Mouse (Mus musculus): ENCODE measurements around the gene Acot1.

DNA sequence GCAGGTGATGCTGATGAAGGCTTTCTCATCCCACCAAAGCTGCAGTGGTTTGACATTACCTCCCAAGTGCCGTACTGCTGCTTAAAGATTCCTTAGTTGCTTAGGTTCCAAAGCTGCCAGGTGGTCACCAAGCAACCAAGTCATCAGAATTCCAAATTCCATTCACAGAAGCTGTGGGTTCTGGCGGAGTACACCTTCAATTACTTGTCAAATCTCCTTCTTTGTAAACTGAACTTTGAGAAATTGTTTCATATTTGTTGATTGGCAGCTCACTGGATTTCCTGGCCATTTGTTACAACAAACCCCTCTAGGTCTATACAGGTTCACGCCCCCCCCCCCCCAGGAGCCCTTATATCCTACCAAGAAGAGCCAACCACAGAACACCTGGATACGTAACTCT is 24.5 kb upstream of the Acot1 start, which contains the start of gene Heatr4:
- no peak for TF ChIP-seq CTCF (IDR thresholded peaks at IDR 0.05; ENCODE audit: low read depth, low read length)
- TF ChIP-seq POLR2A (IDR thresholded peaks at IDR 0.05; ENCODE audit: extremely low read depth, insufficient read depth, low read length) = no peak

Data from liver, adult 2 months (tissue).